Mouse (Mus musculus) B cell, adult 2 months (primary cell): ENCODE data around the gene Slc7a15.
A peak's percentile ranks its signal among the peaks of the same experiment; 100 is the strongest.

Experiments used
- DNase-seq, 2 experiments: peaks; one replicate each; pipeline ENCODE4 v3.0.0; 2022

Gene Slc7a15

GRCm38 (mm10) chr12:8556189-8556588 lies 42.7 kb downstream of the Slc7a15 start:
- no peak for DNase-seq

DNA sequence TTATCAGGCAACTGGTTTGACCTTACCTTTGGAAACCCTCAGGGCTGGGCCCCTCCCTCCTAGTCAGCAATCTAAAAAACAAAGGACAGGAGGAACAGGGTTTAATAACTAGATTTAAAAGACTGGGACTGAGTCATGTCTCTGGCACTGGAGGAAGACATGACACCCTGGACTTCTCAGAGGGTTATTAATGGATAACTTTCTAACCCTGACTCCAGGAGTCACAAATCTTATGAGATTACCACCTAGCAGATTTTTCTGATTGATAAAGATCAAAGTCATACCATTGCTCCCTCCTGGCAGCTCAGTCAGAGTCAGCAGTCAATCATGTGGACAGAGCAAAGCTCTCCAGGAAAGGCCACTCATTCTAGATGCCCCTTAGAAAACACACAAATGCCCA lies 43.4 kb downstream of the Slc7a15 start:
- DNase-seq, result no peak

DNA sequence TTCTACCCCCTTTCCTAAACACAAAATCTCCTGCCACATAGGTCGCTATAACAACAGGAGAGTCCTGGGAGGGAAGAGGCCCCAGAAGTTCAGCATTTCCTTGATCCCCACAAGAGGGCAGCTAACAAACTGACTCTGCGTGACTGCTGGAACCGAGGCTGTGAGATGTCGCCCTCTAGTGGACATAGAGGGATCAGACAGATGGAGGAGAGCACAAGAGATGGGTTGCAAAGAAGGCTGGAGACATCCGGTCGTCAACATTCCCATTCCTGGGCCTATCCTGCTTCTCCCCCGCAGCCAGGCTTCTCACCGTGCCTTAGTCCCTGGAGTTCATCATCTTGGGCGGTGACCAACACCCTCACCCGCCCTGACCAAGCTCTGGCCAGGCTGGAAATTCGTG lies 51.5 kb downstream of the Slc7a15 start:
- DNase-seq, result peak; percentile 66 to 68

DNA sequence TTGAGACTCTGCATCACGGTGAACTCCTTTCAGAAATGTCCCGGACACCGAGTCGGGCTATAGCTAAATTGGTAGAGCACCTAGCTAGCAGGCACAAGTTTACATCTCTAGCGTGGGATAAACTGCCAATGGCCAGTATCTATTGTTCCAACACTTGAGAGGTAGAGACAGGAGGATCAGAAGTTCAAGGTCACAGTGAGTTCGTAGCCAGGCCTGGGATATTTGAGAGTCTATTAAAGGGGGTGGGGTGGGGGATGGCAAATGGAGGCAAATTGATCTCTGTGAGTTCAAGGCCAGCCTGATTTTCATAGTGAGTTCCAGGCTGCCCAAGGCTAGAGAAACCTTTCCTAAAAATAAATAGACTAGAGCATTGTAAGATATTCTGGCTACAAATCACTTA lies 52.1 kb downstream of the Slc7a15 start:
- DNase-seq, result no peak

DNA sequence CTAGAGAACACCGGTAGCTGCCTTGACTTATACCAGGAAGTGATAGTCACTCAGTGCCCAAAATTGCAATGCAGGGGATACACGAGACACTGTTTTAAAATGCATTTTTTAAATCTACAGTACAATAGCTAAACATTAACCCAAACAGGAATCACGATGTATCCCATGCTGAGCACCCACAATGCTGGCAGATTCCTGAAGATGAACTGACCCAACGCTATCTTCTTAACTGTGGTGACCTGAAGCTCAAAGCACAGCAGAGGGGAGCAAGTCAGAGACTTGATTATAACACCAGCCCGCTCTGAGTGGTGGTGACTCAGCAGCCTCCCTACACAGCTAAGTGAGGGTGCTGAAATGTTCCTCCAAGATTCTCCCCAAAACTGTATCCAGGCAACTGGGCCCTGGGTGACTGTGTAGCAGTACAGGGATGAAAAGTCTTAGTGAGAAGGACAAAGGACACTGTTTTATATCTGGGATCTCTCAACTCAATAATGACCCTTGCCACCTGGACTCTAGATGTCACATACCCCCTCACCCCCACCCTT lies 53.7 kb downstream of the Slc7a15 start:
- DNase-seq, result no peak

GRCm38 (mm10) chr12:8542371-8542770 lies 56.5 kb downstream of the Slc7a15 start:
- no peak for DNase-seq

DNA sequence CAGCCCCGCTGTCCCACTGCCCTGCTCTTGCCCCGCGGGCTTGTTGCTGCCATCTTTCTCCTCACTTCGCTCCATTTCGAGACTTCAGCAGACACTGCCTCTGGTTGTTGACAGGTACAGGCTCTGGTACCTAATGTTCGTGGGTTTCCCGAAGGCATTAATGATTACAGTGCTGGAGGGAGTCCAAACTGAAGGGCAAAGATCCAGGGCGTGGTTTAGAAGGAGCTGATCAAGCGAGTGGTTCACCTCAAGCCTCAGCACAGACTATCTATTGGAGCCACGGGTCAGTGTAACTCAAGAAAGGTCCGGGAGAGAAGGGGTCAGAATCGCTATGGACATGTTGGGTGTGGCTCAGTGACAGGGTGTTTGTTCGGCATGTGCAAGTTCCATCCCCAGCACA lies 59.4 kb downstream of the Slc7a15 start:
- DNase-seq, result no peak

GRCm38 (mm10) chr12:8537291-8537690 lies 61.6 kb downstream of the Slc7a15 start:
- DNase-seq, result no peak

GRCm38 (mm10) chr12:8536221-8536965 lies 62.5 kb downstream of the Slc7a15 start:
- no peak for DNase-seq

DNA sequence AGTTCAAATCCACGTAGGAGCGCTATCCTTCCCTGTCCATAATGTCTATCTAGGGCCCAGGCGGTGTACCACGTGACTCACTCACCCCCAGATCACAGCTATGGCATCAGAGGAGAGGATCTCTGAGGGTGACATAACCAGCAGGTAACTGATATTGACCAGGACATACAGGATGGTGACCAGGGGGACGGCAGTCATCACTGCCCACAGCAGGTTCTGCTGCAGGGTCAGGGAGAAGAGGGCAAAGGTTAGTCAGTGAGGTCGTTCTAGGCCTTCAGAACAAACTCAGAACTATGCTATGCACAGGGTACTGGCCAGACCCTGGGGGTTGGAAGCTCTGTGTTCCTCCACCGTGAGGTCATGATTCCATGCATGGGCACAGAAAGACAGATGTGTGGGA lies 63.3 kb downstream of the Slc7a15 start:
- DNase-seq, result no peak

GRCm38 (mm10) chr12:8534915-8535314 lies 64.0 kb downstream of the Slc7a15 start:
- DNase-seq, result no peak

GRCm38 (mm10) chr12:8527770-8528169 lies 71.1 kb downstream of the Slc7a15 start:
- no peak for DNase-seq

DNA sequence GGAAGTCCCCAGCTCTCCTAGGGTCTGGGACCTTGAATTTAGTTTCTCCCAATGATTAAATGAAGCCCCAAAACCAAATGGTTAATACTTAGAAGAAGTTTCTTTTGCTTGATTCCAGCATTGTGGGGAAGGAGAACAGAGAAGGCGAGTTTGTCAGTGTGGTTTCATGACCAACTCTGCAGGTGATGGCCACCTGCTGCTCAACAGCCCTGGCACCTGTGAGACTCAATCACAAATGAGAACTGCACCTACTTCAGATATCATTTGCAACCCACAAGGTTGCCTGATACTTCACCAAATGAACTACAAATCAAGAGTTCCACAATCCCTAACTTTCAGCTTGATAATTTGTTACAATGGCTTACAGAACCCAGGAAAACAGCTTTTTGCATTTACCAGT lies 71.7 kb downstream of the Slc7a15 start:
- no peak for DNase-seq

DNA sequence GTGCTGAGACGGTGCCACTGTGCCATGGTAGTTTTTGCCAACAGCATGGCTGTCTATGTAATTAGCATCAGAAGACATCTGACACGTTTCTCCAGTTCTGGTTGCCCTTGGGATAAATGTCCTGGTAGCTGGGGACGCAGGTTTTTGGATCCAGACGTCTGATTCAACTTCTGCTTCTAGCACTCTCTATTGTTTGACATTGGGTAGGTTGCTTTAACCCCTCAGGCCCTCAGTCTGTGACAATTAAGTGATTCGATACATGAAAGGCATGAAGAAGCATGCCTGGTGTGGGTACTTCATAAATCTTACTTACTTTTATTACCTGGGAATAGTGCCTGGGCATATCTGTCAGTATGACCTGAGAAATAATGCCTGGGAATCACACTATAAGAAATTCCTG lies 74.8 kb downstream of the Slc7a15 start:
- DNase-seq, result no peak

GRCm38 (mm10) chr12:8522711-8523110 lies 76.2 kb downstream of the Slc7a15 start:
- DNase-seq, result no peak

DNA sequence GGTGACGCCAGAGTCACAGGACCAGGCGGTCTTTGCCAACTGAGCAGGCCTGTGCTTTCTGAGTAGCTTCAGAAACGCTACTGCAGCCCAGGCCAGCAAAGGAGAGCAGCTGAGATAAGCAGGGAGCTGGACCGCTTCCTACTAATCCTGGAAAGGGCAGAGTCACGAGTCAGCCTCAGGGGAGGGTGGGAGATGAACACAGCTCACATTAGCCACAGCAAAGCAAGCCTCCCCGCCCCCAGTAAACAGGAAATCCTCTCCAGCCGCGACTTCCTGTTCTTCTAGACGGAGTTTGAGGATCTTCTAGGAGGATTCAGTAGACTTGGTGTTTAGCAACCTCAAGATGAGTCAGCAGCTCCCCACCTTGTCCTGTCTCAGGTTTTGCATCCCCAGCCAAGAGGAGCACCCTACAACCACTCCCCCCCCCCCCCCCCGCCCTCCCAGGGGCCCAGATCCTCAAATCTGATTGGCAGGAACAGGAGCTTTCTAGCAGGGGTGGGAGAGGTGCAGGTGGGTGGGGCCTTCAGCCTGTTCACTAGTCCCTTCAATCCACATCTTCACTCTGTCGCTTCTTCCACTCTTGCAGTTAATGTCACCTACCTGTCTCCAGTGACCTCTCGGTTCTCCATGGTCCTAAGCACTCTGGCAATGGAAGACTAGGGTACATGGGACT lies 77.4 kb downstream of the Slc7a15 start:
- peak; percentile 54 to 63 for DNase-seq

DNA sequence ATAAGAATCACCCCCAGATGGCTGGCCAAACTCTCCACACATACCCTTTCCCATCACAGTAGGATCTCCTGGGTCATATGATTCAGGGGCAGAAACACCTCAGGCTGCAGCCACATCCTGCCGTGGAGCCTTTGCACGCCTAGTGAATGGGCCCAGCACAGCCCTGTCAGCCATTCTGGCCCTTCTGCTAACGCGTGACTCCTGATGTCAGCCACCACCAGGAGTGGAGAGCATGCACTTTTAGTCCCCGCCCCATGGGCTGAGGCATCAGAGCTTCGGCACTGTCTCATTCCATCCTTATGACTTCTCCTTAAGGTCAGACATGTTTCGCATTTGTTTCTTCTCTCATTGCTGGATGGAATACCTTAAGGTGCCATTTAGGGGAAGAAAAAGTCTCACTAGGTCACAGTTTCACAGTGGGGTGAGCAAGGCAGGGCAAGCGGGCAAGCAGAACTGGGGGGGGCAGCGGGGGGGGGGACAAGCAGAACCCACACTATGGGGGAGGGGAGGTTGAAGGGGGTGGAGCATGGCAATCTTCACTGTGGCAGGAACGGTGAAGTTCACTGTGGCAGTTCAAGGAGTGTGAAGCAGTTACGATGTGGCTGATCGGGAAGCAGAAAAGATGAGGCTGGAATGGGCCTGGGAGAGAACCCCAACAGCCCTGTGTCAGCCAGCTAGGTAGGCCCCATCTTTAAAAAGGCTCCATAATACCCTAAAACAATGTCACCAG lies 79.3 kb downstream of the Slc7a15 start:
- DNase-seq, result peak; percentile 20 to 47

DNA sequence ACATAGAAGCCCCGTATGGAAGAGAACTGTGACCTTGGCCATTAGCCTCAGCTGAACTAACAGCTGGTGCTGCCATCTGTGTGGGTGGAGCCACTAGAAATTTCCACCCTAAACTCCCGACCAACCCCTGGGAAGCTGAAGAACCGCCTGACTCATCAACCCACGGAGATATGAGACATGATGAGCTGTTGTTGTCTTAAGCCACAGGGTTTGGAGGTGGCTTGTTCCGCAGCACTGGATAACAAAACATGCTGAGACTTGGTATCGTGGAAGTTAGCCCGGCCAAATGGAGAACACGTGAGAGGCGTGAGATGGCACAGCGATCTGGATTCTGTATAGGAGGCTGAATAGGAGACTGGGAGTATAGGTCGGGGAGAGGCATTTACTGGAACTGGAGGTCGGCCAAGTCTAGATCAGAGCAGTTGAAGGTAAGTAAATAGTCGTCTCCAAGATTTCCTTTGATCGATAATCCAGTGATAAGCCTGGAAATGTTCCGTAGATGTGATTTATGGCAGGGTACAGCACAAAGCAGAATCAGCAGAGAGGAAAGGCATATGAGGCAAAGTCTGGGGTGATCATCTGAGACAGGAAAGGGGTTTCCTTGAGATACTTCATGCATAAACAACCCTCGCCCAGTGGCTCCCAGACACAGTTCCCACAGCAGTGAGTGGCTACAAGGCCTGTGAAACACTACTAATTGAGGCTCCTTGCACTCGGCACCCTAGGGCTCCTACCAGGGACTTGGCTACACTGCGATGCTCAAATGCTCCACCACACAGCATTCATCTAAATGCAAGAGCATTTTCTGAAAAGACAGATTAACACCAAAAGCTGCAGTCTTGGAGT lies 87.6 kb downstream of the Slc7a15 start:
- DNase-seq, result no peak

DNA sequence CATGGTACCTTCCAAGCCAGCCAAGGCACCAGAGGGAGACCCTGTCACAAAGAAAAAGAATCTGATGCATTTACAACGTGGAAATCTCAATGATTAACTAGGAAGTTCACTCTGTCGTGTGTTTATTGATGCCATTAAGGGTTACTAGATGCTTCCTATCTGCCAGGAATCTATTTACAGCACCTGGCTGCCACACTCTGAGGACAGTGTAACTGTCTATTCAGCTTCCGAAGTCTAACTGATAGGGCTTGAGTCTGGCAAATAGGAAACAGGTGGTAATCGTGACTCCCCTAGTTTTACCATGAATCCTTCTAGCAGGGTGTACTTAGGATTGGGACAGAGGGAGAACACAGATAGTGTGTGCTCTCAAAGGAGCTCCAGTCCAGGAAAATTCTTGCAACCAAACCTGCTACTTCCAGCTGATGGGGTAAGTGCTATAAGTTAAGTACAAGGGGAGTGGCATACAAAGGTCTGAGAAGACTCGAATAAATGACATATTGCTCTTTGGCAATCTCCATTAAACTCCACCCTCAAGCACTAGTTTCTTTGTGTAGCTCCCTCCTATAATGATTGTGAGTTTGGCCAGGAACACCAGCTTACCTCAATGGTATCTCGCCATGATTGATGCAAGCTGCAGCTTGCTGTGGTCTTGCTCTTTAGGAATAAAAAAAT lies 88.4 kb downstream of the Slc7a15 start:
- no peak for DNase-seq

DNA sequence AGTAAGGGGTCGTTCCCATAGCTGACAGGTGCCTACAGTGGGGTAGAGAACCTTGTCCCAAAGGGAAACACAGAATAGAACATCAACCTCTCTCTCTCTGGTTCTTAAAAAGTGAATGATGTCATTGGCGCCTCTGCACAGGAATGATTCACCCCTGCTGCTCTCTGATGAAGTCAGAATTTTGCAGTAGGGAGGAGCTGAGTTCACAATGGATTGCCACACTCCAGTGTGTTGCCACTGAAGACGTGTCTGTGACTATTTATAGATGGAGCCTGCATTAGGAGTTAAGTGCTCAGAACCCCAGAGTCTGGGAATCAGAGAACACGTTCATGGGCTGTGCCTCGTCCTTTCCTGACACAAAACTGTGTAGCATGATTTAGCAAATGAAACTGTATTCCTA lies 89.2 kb downstream of the Slc7a15 start:
- DNase-seq, result no peak

DNA sequence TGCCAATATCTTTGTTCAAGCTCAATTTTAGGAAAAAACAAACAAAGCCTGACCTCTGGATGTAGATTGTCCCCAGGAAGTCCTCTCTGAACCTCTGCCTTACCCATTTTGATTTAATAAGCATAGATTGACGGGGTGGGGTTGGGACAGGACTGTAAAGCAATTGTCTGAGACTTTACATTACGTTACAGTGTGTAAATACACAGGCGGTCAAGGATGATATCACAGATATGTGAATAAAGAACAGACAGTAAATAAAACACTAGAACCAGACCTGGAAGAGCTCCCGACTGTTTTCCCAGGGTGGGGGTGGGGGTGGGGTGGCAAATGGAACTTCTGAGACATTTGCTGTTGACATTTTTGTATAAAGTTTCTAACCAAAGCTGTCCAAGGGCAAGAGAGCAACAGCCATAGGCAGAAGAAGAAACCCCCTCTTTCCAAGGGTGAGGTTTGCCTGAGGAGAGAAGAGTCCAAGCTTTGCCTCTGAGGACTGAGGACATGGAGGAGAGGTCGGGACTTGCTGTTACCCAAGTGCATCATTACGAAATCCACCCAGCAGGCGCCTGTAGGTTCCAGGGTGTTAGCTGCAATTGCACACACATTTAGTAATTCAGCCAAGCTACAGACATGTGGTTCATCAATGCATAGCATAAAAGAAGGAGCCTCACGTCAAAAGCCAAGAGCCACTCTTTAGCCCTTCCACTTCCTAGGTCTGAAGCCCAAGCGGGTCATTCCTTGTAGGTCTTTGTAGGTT lies 91.7 kb downstream of the Slc7a15 start:
- no peak for DNase-seq
